Mouse (Mus musculus) heart, adult 11 months (tissue): Measurements from ENCODE around the gene Zdhhc4.

ENCODE experiments used
- DNase-seq: peaks from one replicate; pipeline ENCODE4 v3.0.0; 2022

The Zdhhc4 gene

DNA sequence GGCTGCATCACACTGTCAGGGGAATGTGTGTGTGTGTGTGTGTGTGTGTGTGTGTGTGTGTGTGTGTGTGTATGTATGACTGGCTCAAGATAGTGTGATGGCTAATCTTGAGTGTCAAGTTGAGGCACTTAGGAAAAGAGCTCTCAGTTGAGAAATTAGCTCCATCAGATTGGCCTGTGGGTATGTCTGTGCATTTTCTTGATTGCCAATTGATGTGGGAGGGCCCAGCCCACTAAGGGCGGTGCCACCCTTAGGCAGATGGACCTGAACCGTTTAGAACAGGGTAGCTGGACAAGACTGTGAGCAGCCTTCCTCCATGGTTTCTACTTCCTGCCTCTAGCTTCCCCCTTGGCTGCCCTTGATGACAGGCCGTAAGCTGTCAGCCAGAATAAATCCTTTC is 56.9 kb downstream of the Zdhhc4 start:
- no peak for DNase-seq

DNA sequence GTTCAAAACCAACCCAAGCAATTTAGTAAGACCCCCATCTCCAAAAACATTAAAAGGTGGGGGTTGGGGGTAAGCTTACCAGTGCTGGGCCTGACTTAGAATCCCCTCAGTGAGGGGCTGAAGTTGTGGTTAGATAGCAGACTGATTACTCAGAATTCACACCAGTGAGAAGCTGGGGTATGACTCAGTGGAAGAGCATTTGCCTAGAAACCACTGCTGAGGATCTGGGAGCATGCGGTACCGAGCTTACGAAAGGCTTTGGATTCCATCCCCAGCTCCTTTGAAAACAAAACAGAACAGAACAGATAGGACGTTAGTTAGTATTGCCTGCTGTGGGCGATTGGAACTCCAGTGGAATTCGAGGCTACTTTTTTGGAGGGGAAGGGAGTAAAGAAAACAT is 57.4 kb downstream of the Zdhhc4 start:
- no peak for DNase-seq

DNA sequence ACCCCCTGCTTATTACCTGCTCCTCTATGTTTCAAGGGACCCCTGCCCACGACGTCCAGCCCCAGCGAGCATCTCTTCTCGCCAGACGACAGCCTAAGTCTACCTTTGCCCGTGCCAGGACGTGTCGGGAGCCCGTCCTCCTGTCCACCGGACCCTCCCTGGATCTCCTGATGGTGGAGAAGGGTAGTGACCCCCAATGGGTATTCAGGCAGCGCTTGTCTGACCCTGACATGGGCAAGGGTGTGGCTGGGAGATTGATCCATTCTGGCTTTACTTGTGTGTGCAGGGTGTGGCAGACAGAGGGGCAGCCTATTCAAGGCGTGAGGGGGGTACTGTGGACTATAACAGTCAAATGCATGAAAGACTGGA is 58.9 kb downstream of the Zdhhc4 start:
- no peak for DNase-seq

DNA sequence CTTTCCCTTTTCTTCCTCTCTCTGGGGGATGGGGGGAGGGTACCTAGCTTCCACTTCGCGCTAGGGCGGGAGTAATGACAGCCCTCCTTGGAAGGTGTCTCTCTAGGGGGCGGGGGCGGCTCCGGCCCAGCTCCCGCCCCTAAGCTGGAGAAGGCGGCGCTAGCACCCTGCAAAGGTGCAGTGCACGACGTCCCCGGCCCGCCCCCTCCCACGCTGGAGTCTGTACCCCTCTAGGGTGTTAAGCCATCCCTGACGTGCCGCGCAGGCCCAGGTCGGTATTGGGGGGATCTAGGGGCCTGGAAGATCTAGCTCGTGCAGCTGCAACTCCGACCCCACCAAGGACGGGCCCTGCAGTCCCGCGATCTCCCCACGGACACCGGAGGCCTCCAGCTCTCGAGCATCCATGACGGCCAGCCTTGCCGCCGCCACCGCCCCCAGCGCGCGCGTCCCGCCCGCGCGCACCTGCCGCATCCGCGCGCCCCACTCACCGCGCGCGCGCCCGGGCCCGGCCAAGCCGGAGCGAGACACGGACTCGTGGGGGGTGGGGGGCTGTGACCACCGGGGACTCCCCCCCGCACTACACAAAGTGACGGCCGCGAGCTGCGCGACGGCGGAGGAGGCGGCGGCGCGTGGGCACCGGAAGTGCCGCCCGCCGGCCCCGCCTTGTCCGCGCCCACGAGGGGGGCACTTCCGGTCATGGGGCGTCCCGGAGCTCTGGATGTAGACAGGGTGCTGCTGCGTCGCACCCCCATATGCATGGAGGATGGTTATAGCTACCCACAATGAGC is 59.5 kb downstream of the Zdhhc4 start, which contains the start of gene Zfp316:
Gene Zfp316 (minus strand): TSS at position 660 of the 788 bp plus-strand sequence.
- DNase-seq, result peak; percentile 98

DNA sequence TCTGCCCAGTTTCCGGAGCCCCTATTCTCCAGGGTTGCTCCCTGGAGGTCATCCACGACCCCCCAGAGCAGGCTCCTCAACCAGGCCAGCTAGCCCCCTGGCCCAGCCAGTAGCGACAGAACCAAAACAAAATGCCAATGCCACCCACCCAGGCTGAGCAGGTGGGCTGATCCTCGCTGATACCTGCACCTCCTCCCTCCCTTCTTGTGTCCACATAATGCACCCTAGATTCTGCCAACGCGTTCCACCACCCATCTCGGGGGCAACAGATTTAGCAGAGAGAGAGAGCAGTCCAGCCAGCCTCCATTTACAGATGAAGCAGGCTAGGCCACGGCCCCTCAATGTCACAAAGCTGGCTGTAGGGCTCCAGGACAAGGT is 60.1 kb downstream of the Zdhhc4 start:
- peak; percentile 92 for DNase-seq

DNA sequence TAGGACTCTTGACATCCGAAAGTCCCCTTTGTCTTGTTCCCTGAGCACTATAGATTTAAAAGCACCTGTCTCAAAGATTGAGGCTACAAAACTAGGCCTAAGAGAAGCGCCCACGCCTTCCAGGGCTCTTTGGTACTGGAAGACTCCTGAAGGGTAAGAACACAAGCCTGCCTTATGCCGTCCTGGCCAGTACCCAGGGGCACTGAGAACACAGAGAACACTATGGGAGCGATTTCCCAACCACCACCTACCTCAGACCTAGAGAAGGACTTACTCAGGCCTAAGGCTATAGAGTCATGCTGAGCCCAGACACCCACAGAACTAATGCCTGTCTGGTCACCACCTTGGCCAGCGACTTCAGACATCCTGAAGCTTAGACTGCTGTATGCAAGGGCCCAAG is 62.3 kb downstream of the Zdhhc4 start:
- DNase-seq, result no peak
